Mouse (Mus musculus) kidney, adult 2 months (tissue): ENCODE data around the gene Gm10439.
"Not testable (repeated sequence)": the region's sequence is repeated elsewhere in the genome, so short reads cannot be mapped to it uniquely, and the experiment has no call there.

ENCODE experiments used
- CTCF ChIP-seq: fragments of 200-500 bp; conservative IDR thresholded peaks from 2 replicates; pipeline ENCODE4 v1.5.1; 2011; ENCODE audit warnings: low read depth, mild to moderate bottlenecking, control low read depth, low read length, moderate library complexity, mixed read lengths; ENCODE audit not compliant: insufficient read depth, insufficient read length
- POLR2A ChIP-seq: fragments of 200-500 bp; IDR thresholded peaks from one replicate; pipeline ENCODE4 v1.6.1; 2011; ENCODE audit warnings: low read depth, low read length, control low read depth

DNA sequence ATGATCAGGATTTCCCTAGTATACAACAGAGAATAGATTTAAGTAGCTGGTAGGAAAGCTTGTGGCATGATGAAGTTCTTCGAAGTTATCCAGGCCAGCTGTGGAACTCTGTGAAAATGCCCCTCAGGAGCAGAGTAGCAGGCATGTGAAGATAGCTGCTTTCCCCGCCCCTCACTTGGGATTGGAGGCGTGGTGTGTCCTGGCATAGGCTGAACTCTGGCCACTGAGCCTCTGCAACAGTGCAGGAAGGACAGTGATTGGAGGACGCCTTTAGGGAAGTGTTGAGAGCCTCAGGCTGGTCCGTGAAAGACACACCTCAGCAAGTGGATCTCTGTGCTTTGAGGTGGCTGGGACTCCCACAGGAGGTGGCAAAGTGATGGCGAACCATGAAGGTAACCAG lies at the start of gene Gm10439:
- not testable (repeated sequence) for TF ChIP-seq CTCF, POLR2A
